Mouse (Mus musculus) T-helper 2 cell (primary cell): Measurements from ENCODE around the gene Klhl1.
"Not testable (repeated sequence)": the region's sequence is repeated elsewhere in the genome, so short reads cannot be mapped to it uniquely, and the experiment has no call there.

Experiments used
- in situ Hi-C: fragments of 300-600 bp; cut with MboI, MseI; formaldehyde crosslinking; loops from one replicate; pipeline ENCODE4 v1.15.1; 2025; ENCODE audit warnings: high pct_unique_total_duplicates

Klhl1 gene

DNA sequence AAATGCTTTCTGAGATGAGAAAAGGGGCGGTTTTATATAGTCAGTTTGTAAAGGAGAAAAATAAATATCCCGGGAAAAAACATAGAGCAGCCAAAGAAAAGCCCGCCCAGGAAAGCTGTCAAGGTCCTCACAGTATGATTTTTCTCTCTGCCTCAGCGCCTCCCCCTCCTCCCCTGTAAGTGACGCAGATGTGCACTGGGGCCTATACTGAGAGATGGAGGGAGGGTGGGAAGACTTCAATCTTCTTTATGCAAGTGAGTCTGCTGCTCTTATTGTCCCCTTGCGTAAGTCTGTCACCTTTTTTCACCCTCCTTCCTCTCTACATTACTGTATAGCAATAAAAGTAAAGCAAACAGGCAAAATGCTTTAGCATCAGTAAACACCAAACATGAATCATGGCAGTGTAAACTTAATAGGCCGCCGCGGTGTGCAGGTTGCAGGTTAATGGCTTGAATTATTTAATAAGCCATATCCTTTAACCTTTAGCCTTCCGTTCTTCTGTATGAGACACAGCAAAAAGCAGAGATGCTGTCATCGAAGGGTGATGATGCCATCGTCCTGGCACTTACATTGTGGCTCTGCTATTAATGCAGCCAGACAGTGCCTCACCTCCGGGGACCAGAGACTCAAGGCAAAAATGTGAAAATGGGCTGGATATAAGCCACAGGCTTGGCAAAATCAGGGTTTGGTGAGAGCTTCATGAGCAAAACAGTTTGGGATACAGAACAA, at the start of gene Klhl1:
TSS of gene Klhl1 (minus strand) at position 149 of the 729 bp plus-strand sequence.
- in situ Hi-C loops: no loop called here

DNA sequence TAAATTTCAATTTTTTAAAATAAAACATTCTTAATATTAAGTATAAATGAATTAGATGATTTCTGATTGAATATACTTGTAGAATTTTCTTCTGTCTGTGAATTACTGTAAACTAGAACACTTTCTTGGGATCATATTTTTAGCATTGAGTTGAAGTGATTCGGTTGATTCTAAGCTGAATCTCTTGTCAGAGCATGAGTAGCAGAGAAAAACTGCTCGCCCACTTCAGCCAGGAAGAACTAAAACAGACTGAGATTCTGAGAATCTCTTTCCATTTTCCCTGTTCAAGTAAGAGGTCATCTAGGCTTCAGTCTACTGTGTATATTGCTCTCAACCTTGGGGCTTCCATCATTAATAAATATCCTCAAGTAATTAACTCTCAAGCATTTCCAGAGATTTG, 34.8 kb upstream of the Klhl1 start:
- in situ Hi-C loops: no loop called here

DNA sequence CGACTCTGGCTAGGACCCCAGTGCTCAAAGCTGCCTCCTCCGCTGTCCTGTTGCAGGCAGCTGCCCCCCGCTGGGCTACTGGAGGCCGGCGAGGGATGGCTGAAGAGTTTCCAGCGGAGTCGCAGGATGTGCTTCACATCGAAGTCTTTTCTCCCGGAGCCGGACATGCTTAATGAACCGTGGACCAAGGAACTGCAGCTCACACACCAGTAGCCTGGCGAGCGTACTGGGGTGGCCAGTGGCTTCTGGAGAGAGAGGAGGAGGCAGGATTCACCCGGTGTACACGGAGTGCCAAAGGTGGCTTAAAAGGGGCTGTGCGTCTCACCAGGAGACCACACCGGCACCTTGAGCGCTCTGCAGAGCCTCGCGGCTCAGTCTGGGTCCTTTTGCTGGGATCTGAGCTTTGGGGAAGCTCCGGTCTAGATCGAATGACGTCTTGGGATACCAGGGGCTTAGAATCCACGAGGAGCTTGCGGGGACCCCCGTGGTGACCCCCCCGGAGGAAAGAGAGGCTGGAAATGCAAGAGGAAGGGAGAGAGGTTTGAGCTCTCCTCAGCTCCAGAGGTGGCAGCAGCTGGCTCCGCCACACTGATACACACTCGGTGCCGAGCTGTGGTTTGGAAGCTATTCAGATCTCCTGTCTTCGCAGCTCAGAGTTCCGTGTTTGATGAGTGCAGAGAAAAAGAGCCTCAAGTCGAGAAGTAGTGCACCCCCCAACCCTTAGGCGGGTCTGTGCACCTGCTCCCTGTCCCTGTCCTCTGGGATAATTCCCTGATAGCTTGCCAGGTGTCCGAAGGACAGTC, 550 bp downstream of the Klhl1 start:
- in situ Hi-C loops: no loop called here

DNA sequence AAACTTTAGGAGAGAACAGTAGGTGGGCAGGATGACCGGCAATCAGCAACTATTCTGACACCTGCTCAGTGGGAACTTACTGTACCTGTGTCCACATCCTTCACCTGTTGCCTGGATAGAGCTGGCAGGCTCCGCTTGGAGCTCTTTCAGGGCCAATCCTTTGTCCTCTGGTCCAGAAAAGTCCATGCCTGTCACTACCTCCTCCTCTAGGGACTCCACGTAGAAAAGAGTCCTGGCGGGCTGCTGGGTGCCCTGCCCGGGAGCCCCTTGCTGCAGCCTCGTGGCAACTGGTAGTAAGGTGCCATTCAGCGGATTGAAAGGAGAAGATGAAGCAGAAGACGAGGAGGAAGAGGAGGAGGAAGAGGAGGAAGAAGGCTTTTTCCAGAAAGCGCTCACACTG, 1.2 kb downstream of the Klhl1 start:
- in situ Hi-C loops: no loop called here

DNA sequence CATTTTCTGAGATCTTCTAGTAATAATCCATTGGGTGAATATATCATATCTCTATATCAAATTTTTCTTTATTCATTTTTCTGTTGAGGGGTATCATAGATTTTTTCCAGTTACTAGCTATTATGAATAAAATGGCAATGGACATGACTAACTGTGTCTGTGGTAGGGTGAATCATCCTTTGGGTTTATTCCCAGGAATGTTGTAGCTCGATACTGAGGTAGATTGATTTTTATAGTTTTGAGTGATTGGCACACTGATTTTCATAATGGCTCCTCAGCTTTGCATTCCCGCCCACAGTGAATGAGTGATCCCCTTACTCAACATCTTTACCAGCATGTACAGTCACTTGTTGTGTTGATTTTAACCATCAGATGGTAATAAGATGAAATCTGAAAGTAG, 19.0 kb downstream of the Klhl1 start:
- in situ Hi-C loops: no loop called here

DNA sequence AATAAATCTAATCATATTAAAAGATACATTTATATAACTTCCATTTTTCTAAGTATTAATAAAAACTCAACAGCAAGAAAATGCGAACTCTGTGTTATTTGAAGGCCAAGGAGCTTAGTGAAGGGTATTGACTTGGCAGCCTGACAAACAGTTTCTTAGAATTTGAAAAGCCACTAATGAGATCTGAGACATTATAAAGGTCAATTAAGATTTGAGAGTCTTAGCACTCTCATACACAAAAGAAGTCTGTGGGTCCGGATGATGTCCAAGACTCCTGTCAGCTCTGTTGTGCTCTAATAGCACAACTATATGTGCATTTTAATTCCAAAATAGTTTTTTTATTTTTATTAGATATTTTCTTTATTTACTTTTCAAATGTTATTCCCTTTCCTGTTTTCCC, 47.1 kb downstream of the Klhl1 start:
- in situ Hi-C loops: no loop called here

DNA sequence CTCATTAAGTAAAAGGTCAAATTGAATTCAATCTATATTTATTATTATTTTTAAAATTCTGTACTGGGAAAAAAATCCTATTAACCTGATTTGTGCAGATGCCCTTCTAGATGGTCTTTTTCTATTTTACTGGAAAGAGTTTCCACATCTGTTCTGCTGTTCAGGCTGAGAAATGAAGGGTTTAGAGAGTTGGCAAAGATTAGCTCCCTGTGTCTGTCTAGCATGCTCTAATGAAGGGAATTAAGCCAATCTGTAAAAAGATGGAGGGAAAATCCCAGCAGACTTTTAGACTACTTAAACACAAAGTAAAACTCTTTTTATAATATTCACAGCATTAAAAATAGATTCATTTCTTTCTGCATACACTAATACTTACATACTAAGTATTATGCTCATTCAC, 47.6 kb downstream of the Klhl1 start:
- in situ Hi-C loops: no loop called here

DNA sequence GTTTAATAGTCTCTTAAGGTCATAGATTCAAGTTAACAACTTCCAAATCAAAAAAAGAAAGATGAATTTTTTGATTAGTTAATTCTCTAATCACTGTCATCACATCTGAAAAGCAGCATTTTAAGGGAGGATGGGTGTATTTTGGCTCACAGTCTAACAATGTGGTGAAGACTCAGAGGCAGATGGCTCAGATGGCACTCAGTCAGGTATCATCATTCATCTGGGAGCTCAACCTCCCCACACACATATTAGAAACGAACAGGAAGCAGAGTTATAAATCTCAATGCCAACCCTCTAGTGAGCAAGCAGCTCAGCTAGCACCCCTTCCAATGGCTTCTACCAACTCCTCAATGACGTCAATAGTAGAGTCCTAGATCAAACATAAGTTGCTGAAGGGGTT, 57.1 kb downstream of the Klhl1 start:
- in situ Hi-C loops: no loop called here

DNA sequence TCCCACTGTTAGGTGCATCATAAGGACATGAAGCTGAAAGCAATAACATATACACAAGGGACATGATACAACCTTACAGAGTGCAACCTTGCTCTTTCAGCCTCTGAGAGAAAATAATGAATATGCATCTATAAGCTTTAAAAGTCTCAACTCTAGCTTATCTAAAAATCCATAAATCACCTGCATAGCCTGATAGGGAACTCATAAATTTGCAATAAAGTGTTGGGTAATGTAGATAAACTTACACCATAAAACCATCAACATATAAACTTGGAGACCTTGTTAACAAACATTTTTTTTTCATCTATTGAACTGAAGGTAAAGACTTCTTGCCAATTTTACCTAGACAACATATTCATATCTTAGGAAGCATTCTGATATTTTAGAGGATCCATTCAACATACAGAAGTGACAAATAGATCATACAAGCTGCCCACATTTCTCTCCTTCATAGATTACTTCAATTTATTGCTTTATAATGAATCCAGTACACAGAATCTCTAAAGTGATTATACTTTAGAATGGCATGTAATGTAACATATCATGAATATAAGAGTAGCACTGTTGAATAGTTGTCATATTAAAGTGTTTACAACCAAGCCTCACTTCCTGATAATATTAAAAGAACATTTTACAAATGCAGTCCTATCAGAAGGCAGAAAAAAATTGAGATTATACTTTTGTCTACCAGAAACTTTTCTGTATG, 126.7 kb downstream of the Klhl1 start:
- in situ Hi-C loops: no loop called here

DNA sequence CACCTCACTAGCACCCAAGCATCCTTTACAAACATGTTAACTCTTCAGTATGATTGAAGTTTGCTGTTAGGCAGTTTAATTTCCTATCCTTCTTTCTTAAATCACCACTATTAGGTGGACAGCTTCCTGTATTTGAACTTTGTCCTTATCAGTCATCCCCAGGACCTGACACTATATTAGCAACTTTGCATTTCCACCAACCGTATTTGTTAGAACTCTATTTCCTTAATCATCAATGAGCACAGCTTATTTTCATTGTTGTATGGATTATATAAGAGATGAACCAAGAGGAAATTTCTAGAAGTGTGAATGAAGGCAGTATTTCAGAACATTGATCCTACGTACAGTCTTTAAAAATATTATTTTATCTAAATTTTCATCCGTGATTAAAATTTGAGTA, 156.2 kb downstream of the Klhl1 start:
- in situ Hi-C loops: no loop called here

DNA sequence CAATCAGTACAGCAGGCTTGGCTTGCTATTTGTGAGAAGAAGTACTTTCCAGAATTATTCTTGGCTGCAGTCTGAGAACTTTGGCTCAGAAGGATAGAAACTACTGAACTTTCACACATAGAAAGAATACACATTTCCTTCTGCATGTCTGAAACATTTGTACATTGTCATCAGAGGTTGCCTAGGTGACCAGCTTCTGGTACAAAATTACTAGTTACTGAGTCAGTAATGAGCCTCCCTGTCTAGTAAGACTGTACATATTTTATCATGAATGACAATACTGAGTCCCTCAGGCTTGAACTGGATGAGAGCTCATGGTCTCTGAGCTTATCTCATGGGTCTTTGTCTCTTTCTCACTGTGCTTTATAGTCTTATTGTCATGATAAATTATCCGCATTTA, 170.7 kb downstream of the Klhl1 start:
- in situ Hi-C loops: no loop called here

DNA sequence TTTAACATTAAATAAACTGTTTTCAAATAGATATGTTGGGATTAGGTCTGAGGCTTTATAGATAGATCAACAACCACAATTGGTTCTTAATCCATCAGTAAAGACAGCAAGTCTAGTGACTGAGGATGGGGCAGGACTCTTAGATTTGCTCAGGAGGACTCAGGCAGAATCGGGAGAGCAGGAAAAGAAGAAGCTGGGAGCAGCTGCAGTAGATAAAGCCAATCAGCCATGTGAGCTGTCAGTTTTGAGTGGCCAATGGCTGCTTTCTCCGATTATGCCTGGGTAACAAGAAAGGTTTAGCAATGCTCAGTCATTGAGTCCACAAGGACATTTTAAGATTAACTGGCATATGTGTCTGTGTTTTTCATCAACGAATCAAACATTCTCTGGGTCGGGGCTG, 187.8 kb downstream of the Klhl1 start:
- in situ Hi-C loops: no loop called here

DNA sequence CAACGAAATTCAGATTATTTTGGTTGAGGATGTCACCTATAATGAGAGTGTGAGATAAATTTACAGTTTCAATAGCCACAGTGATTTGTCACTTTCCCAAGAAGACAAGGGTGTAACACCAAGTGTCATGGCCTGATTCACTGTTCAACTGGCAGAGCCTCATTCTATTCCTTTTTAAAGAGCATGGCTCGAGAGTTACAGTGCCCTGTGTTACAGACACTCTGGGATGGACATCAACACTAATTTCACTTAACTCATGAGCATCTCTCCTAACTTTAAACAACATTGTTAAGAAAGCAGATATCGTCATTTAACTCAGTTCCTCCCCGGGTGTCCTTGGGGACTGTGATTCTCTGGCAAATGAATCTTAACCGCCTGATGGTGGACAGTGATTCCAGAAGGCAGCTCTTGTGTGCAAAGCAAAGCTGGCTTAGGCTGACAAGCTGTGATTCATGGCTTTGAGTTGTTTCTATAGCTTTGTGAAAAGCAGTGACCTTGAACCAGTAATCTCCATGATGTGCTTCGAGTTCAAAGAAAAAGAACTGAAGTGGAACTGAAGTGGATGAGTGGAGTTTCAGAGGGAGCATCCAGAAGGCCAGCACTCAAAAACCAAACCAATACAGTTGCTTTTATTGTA, 301.0 kb downstream of the Klhl1 start:
- in situ Hi-C loops: no loop called here

DNA sequence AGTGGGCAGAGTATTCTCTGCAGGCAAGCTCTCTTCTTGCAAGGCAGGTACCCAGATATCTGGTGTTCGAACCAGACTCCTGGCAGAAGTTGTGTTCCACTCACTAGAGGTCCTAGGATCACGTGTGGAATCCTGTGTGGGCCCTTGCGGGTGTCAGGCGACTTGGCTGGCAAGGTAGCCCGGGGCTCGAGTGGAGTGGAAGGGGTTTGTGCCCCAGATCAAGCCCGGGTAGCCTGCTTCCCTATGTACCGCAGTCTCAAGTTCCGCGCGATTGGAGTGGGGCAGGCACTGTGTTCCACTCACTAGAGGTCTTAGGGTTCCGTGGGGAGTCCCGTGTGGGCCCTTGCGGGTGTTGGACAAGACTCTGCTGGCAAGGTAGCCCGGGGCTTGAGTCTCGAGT, 324.1 kb downstream of the Klhl1 start:
- in situ Hi-C loops: not testable (repeated sequence)

DNA sequence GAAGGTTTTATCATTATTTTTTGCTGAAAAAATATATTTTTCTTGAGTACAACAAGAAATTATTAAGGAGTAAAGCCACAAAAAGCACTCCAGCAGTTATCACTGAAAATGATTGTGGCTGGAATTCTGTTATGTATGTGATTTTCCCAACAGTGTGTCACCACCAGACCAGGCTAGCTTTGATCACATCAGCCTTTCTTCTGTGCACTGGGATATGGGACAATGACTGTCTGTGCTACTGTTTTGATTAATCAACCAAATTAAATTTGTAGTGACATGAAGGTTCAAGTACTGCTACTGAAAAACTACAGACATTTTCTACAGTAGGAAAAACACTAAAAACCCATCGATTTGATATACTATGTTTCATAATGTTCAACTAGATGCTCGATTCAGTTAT, 344.4 kb downstream of the Klhl1 start:
- in situ Hi-C loops: no loop called here

DNA sequence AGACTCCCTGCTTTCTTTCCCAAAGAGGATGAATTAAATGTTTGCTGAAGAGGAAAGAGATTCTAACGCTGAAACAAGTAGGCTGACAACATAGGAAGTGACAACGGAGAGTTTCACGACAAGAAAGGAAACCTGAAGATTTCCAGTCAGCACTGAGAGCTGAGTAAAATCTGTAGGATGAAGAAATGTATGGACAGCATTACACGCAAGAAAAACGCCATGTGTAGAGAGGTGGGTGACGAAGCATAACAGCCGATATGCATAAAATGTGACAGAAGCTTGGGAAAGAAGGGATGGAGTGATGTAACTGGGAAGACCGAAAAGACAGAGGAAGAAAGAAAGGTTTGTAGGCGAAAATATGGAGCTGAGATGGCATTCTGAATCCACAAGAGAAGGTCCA, 375.8 kb downstream of the Klhl1 start:
- in situ Hi-C loops: no loop called here

DNA sequence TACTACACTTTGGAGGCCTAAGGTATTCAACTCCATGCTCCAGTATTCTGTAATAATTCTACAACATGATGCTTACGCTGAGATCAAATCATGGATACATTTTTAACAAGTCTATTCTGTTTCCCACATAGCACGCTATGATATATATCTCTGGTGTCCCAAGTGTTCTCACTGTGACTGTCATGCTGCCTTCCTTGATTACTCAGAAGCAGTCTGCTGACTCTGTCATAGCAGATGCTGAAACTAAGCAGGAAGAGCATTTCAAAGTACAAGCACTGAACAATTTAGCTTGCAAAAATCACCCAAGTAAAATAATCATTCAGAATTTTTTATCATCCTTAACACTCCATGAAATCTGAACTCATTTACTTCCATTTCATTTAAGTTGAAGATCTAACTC, 378.7 kb downstream of the Klhl1 start:
- in situ Hi-C loops: no loop called here

DNA sequence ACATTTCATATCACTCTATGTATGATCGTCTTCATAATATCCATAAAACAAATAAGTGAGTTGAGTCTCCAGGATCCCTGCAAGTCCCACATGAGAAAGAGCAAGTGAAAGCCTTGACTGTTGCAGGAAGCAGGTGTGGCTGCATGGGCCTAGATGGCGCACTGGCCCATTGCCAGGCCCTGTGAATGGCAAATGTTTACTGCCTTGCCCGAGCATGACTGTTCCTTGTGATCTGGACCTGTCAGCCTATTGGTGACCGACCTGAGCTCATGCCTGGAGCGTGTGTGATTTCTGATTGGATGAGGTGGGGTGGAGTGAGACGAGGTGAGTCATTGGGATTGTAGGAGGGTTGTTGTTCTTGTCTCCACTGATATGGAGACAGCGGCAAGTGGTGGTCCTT, 411.5 kb downstream of the Klhl1 start:
- in situ Hi-C loops: no loop called here

DNA sequence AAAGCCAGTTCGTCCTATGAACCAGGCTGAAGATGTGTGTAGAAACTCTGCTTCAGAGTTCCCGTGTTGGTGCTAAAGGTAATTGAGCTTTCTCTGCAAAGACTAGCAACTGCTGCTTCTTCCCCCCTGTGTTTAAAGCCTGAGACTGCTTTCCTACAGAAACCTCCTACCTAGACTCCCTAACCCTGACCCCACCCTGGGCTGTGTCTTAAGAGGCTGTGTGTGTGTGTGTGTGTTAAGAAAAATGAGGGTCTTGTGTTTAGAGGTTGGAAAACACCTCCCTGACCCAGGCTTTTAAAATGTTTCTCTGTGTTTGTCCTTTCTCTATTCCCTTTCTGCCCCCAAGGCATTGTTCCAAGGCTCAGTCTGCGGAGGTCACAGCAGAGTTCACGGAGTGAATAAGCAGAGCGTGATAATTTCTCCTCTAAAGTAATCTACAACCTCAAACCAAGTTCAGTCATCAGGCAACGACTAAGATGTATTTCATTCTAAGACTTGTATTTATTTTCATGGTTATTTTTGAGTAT, 437.2 kb downstream of the Klhl1 start:
- in situ Hi-C loops: no loop called here

DNA sequence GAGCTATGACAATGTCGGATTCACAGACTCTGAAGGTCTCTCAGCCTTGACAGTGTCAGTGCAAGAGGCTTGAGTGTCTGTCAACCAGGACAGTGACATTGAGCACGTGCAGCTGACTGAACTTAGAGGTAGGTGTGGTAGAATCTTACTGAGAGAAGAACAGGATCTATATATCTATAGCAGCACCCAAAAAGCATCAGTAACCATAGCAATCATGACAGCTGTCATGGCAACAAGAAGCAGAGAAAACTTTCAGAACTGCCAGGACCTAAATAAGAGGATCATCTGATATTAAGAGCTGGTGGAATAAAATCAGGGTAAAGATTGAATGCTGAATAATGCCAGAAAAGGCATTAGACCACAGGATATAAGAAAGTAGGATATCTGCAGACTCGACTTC, 453.0 kb downstream of the Klhl1 start:
- in situ Hi-C loops: no loop called here
